Mouse (Mus musculus): ENCODE measurements at regions not wholly inside any gene's neighbourhood (a gene's known extent, or its start where the extent isn't known, plus 50 kb on each side); places are given as distances from the start of the nearest gene placed in this dataset.

- WGBS = 65% methylated on average over 1 of the region's 1 CpGs
- ATAC-seq (ENCODE audit: insufficient read depth, low read depth) = no peak
- no peaks in the 10 kb centered on the region for H3K4me1 ChIP-seq (ENCODE audit: control insufficient read depth, insufficient read depth)
- no peak overlapping the region for H3K9ac ChIP-seq (replicated peaks; ENCODE audit: low read depth, low read length)
- H3K4me2 ChIP-seq (ENCODE audit: low read depth, low read length) = no peak overlapping the region
- no peaks in the 10 kb centered on the region for H3K27me3 ChIP-seq (ENCODE audit: control insufficient read depth, insufficient read depth, low read length)
- DNase-seq (ENCODE audit: low spot score) = no peak
- no peak for TF ChIP-seq EP300 (IDR thresholded peaks at IDR 0.05; ENCODE audit: low read depth)
- TF ChIP-seq CTCF (IDR thresholded peaks at IDR 0.05; ENCODE audit: low read depth) = no peak
- H3K36me3 ChIP-seq (replicated peaks; ENCODE audit: control insufficient read depth, insufficient read depth, low read length) = no peaks in the 10 kb centered on the region
- H3K27ac ChIP-seq (ENCODE audit: low read depth) = no peak overlapping the region
- no peak overlapping the region for H3K4me3 ChIP-seq (ENCODE audit: low read depth, low read length)
- H3K9me3 ChIP-seq (replicated peaks; ENCODE audit: control insufficient read depth, low read length) = no peaks in the 10 kb centered on the region
Measured at GRCm38 (mm10) chr12:67374530-67374929, 152.2 kb upstream of the Mdga2 start.

DNA sequence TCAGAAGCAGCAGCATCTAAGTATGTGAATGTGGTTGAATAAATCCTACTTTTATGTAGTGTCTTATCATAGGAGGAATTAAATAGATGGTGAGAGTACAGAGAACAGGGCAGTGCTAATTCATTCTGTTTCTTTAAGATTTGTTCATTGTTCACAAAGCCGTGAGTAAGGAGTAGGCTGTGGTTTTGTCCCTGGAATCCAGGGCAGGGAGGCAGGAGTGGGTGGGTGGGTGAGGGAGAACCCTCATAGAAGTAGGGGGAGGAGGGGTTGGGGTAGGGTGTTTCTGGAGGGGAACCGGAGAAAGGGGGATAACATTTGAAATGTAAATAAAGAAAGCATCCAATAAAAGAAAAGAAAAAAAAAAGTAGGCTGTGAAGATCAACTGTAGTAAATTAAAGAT is 126.2 kb upstream of the Mdga2 start:
- TF ChIP-seq CTCF (IDR thresholded peaks at IDR 0.05; ENCODE audit: low read depth) (no peak), EP300 (IDR thresholded peaks at IDR 0.05; ENCODE audit: low read depth) (no peak)
- H3K4me2 ChIP-seq (ENCODE audit: low read depth, low read length) = no peak overlapping the region
- no peak overlapping the region for H3K27ac ChIP-seq (ENCODE audit: low read depth)
- DNase-seq (ENCODE audit: low spot score) (no peak), ATAC-seq (ENCODE audit: insufficient read depth, low read depth) (no peak)
- no peaks in the 10 kb centered on the region for H3K27me3 ChIP-seq (ENCODE audit: control insufficient read depth, insufficient read depth, low read length)
- no peak overlapping the region for H3K9ac ChIP-seq (replicated peaks; ENCODE audit: low read depth, low read length)
- H3K4me3 ChIP-seq (ENCODE audit: low read depth, low read length) = no peak overlapping the region
- WGBS = 18% methylated on average over 2 of the region's 2 CpGs
- H3K4me1 ChIP-seq (ENCODE audit: control insufficient read depth, insufficient read depth) = no peaks in the 10 kb centered on the region
- no peaks in the 10 kb centered on the region for H3K36me3 ChIP-seq (replicated peaks; ENCODE audit: control insufficient read depth, insufficient read depth, low read length)
- no peaks in the 10 kb centered on the region for H3K9me3 ChIP-seq (replicated peaks; ENCODE audit: control insufficient read depth, low read length)

- Histone ChIP-seq H3K9me3 (replicated peaks; ENCODE audit: control insufficient read depth, low read length) (no peaks in the 10 kb centered on the region), H3K27me3 (ENCODE audit: control insufficient read depth, insufficient read depth, low read length) (no peaks in the 10 kb centered on the region), H3K9ac (replicated peaks; ENCODE audit: low read depth, low read length) (no peak overlapping the region), H3K4me3 (ENCODE audit: low read depth, low read length) (no peak overlapping the region), H3K4me1 (ENCODE audit: control insufficient read depth, insufficient read depth) (no peaks in the 10 kb centered on the region), H3K36me3 (replicated peaks; ENCODE audit: control insufficient read depth, insufficient read depth, low read length) (no peaks in the 10 kb centered on the region), H3K4me2 (ENCODE audit: low read depth, low read length) (no peak overlapping the region), H3K27ac (ENCODE audit: low read depth) (no peak overlapping the region)
- 53% methylated on average over 2 of the region's 2 CpGs for WGBS
- ATAC-seq (ENCODE audit: insufficient read depth, low read depth) = no peak
- TF ChIP-seq EP300 (IDR thresholded peaks at IDR 0.05; ENCODE audit: low read depth) = no peak
- TF ChIP-seq CTCF (IDR thresholded peaks at IDR 0.05; ENCODE audit: low read depth) = no peak
- no peak for DNase-seq (ENCODE audit: low spot score)
Measured at GRCm38 (mm10) chr12:67332483-67332998, 110.2 kb upstream of the Mdga2 start.

DNA sequence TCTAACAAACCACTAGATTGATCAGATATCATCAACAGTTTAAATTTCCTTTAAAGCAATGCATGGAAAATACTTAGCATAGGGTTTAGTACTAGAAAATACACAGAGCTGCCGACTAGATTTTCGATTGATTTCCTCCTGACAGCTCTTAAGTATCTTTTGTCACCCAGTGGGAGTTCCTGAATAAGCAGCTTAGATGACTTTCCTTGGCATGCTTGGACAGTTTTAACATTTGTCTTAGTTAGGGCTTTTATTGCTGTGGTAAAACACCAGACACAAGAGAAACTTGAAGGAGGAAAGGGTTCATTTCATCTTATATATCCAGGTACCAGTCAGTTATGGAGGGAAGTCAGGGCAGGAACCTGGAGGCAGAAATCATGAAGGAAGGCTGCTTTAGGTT is 104.0 kb upstream of the Mdga2 start:
- no peak for ATAC-seq (ENCODE audit: insufficient read depth, low read depth)
- no peak overlapping the region for H3K27ac ChIP-seq (ENCODE audit: low read depth)
- H3K4me2 ChIP-seq (ENCODE audit: low read depth, low read length) = no peak overlapping the region
- whole genome bisulfite sequencing = 48% methylated on average over 2 of the region's 2 CpGs
- DNase-seq (ENCODE audit: low spot score) = no peak
- no peaks in the 10 kb centered on the region for H3K9me3 ChIP-seq (replicated peaks; ENCODE audit: control insufficient read depth, low read length)
- no peak overlapping the region for H3K9ac ChIP-seq (replicated peaks; ENCODE audit: low read depth, low read length)
- no peak overlapping the region for H3K4me3 ChIP-seq (ENCODE audit: low read depth, low read length)
- TF ChIP-seq CTCF (IDR thresholded peaks at IDR 0.05; ENCODE audit: low read depth) = no peak
- no peak for TF ChIP-seq EP300 (IDR thresholded peaks at IDR 0.05; ENCODE audit: low read depth)
- no peaks in the 10 kb centered on the region for H3K27me3 ChIP-seq (ENCODE audit: control insufficient read depth, insufficient read depth, low read length)
- H3K4me1 ChIP-seq (ENCODE audit: control insufficient read depth, insufficient read depth) = no peaks in the 10 kb centered on the region
- no peaks in the 10 kb centered on the region for H3K36me3 ChIP-seq (replicated peaks; ENCODE audit: control insufficient read depth, insufficient read depth, low read length)

- TF ChIP-seq EP300 (IDR thresholded peaks at IDR 0.05; ENCODE audit: low read depth) (no peak), CTCF (IDR thresholded peaks at IDR 0.05; ENCODE audit: low read depth) (no peak)
- no peaks in the 10 kb centered on the region for H3K9me3 ChIP-seq (replicated peaks; ENCODE audit: control insufficient read depth, low read length)
- H3K4me3 ChIP-seq (ENCODE audit: low read depth, low read length) = no peak overlapping the region
- H3K4me1 ChIP-seq (ENCODE audit: control insufficient read depth, insufficient read depth) = no peaks in the 10 kb centered on the region
- ATAC-seq (ENCODE audit: insufficient read depth, low read depth) (no peak), DNase-seq (ENCODE audit: low spot score) (no peak)
- no peak overlapping the region for H3K9ac ChIP-seq (replicated peaks; ENCODE audit: low read depth, low read length)
- WGBS = 39% methylated on average over 1 of the region's 1 CpGs
- no peak overlapping the region for H3K4me2 ChIP-seq (ENCODE audit: low read depth, low read length)
- no peak overlapping the region for H3K27ac ChIP-seq (ENCODE audit: low read depth)
- no peaks in the 10 kb centered on the region for H3K27me3 ChIP-seq (ENCODE audit: control insufficient read depth, insufficient read depth, low read length)
- no peaks in the 10 kb centered on the region for H3K36me3 ChIP-seq (replicated peaks; ENCODE audit: control insufficient read depth, insufficient read depth, low read length)
Measured at GRCm38 (mm10) chr12:67325799-67326198, 103.5 kb upstream of the Mdga2 start.

DNA sequence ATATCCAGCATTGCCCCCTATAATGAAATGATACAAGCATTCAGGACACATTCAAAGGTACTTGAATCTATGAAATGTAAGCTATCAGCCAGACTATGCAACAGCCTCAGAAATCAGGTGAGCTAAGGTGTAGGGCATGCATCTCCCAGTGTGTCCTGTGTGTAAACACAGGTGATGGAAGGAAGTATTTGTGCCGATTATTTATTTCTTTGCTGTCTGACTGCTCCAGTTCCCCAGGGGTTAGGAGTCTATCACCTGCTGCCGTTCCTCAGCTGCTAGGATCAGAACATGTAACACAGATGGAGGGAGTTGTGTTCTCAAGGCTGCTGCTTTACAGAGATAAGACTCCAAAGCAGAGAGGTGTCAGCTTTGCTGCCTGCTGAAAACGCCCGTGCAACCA is 103.0 kb upstream of the Mdga2 start:
- no peak overlapping the region for H3K4me3 ChIP-seq (ENCODE audit: low read depth, low read length)
- no peak overlapping the region for H3K9ac ChIP-seq (replicated peaks; ENCODE audit: low read depth, low read length)
- no peaks in the 10 kb centered on the region for H3K36me3 ChIP-seq (replicated peaks; ENCODE audit: control insufficient read depth, insufficient read depth, low read length)
- H3K27me3 ChIP-seq (ENCODE audit: control insufficient read depth, insufficient read depth, low read length) = no peaks in the 10 kb centered on the region
- H3K27ac ChIP-seq (ENCODE audit: low read depth) = no peak overlapping the region
- ATAC-seq (ENCODE audit: insufficient read depth, low read depth) = no peak
- H3K4me2 ChIP-seq (ENCODE audit: low read depth, low read length) = no peak overlapping the region
- TF ChIP-seq EP300 (IDR thresholded peaks at IDR 0.05; ENCODE audit: low read depth) (no peak), CTCF (IDR thresholded peaks at IDR 0.05; ENCODE audit: low read depth) (no peak)
- no peak for DNase-seq (ENCODE audit: low spot score)
- H3K9me3 ChIP-seq (replicated peaks; ENCODE audit: control insufficient read depth, low read length) = no peaks in the 10 kb centered on the region
- WGBS = 47% methylated on average over 4 of the region's 4 CpGs
- no peaks in the 10 kb centered on the region for H3K4me1 ChIP-seq (ENCODE audit: control insufficient read depth, insufficient read depth)

Measured in heart, postnatal 0 days (tissue).